Mouse (Mus musculus): ENCODE data around the gene Btbd10. TPM values are rescaled to one million over a fixed set of nuclear protein-coding genes. Genes with fewer than 3 reads are reported as not detected.

Gene Btbd10
- polyA plus RNA-seq, 1 experiment, result 2.9 TPM

- H3K4me1 ChIP-seq (ENCODE audit: control insufficient read depth, insufficient read depth, insufficient read length, low read length), result peaks cover 15% of the 10 kb centered on the region
- no peak overlapping the region for H3K4me3 ChIP-seq (ENCODE audit: low read depth, low read length)
- 40% methylated on average over 9 of the region's 9 CpGs for WGBS
- no peaks in the 10 kb centered on the region for H3K27me3 ChIP-seq (ENCODE audit: control insufficient read depth, insufficient read depth, low read length)
- TF ChIP-seq POLR2A (IDR thresholded peaks at IDR 0.05; ENCODE audit: low read depth, low read length), result no peak
- peak; percentile 76; the same call in 1 of the 2 replicates for TF ChIP-seq CTCF (IDR thresholded peaks at IDR 0.05; ENCODE audit: extremely low read depth, insufficient read length, insufficient replicate concordance, low read depth, low read length)
- no peak overlapping the region for H3K27ac ChIP-seq (ENCODE audit: insufficient read depth, low read depth, low read length)
- H3K36me3 ChIP-seq (ENCODE audit: control insufficient read depth, insufficient read depth, low read length), result no peaks in the 10 kb centered on the region
Measured at GRCm38 (mm10) chr7:113268287-113268686, 100.9 kb downstream of the Btbd10 start.

Other genes with a start within 250 kb of the Btbd10 start
- gene Arntl, start 161.9 kb downstream of the Btbd10 start, polyA plus RNA-seq (2012; rRNA removed), result 4.2 and 11.0 TPM in 2 replicates
- not detected in 2 replicates for gene Pth, start 19.2 kb upstream of the Btbd10 start, polyA plus RNA-seq (2012; rRNA removed)
- 0.51 and 2.2 TPM in 2 replicates for gene Far1, start 144.4 kb upstream of the Btbd10 start, polyA plus RNA-seq (2012; rRNA removed)